Mouse (Mus musculus) skeletal muscle tissue, postnatal 0 days (tissue): Measurements from ENCODE around the gene Olfr948. TPM values are rescaled to one million over a fixed set of nuclear protein-coding genes. Genes with fewer than 3 reads are reported as not detected.

Experiments used
- polyA plus RNA-seq: library from polyadenylated mRNA; unstranded; fragments of >200 nt; fragmentation: Nextera tagmentation; extraction: Ambion mirVana; gene quantifications from 2 replicates; pipeline ENCODE4 v1.2.1, GENCODE M21; 2015

The Olfr948 gene
- polyA plus RNA-seq: not detected in 2 replicates

GRCm38 (mm10) chr9:39325945-39326344, at the start of gene Olfr948:
Gene Olfr948, minus strand, starts transcription at chr9:39326045.

GRCm38 (mm10) chr9:39276718-39277117, 49.1 kb downstream of the Olfr948 start, which contains the start of gene Olfr945:
Gene Olfr945, minus strand, starts transcription at chr9:39276818.

Other genes starting within 250 kb of the Olfr948 start
- not detected in 2 replicates for gene Olfr938, start 247.2 kb downstream of the Olfr948 start, polyA plus RNA-seq
- gene Olfr27, start 197.9 kb downstream of the Olfr948 start, polyA plus RNA-seq: not detected in 2 replicates
- not detected in 2 replicates for gene Olfr943, start 159.7 kb downstream of the Olfr948 start, polyA plus RNA-seq
- gene Olfr944, start 124.1 kb downstream of the Olfr948 start, polyA plus RNA-seq: not detected in 2 replicates
- not detected in 2 replicates for gene Olfr1537, start 76.1 kb downstream of the Olfr948 start, polyA plus RNA-seq
- not detected in 2 replicates for gene Olfr945, start 49.2 kb downstream of the Olfr948 start, polyA plus RNA-seq
- gene Olfr951, start 61.4 kb upstream of the Olfr948 start, polyA plus RNA-seq: not detected in 2 replicates
- gene Olfr952, start 101.1 kb upstream of the Olfr948 start, polyA plus RNA-seq: not detected in 2 replicates
- not detected in 2 replicates for gene Olfr954, start 130.7 kb upstream of the Olfr948 start, polyA plus RNA-seq
- gene Olfr955, start 145.9 kb upstream of the Olfr948 start, polyA plus RNA-seq: not detected in 2 replicates
- not detected in 2 replicates for gene Olfr44, start 167.9 kb upstream of the Olfr948 start, polyA plus RNA-seq
- not detected in 2 replicates for gene Olfr957, start 189.8 kb upstream of the Olfr948 start, polyA plus RNA-seq
- gene Olfr958, start 228.0 kb upstream of the Olfr948 start, polyA plus RNA-seq: not detected in 2 replicates
- gene Olfr959, start 249.5 kb upstream of the Olfr948 start, polyA plus RNA-seq: not detected in 2 replicates